Mouse (Mus musculus) hindbrain, embryonic 14.5 days (tissue): Measurements from ENCODE around the gene Bdp1. TPM values are rescaled to one million over a fixed set of nuclear protein-coding genes. Genes with fewer than 3 reads are reported as not detected.

Source experiments
- ATAC-seq: fragments of 200-750 bp; cut with Nextera tagmentation; 2 replicates; pipeline ENCODE4 v1.8.0; 2017; ENCODE audit warnings: moderate number of reproducible peaks, mild to moderate bottlenecking, moderate TSS enrichment, moderate library complexity; ENCODE audit not compliant: low FRiP score
- DNase-seq: peaks from one replicate; pipeline ENCODE4 v3.0.0-alpha.2; 2015; ENCODE audit warnings: low spot score
- H3K27ac ChIP-seq: fragments of 300-500 bp; sonication (generic); 2 replicates; pipeline ENCODE4 v1.5.1; 2014; ENCODE audit warnings: mild to moderate bottlenecking, moderate library complexity
- H3K27me3 ChIP-seq: fragments of 300-500 bp; sonication (generic); 2 replicates; pipeline ENCODE4 v1.6.1; 2014; ENCODE audit warnings: mild to moderate bottlenecking, low read length, mixed read lengths; ENCODE audit not compliant: control insufficient read depth, insufficient read depth
- H3K36me3 ChIP-seq: fragments of 300-500 bp; sonication (generic); replicated peaks from 2 replicates; pipeline ENCODE4 v1.6.1; 2014; ENCODE audit not compliant: control insufficient read depth, insufficient read depth
- H3K4me1 ChIP-seq: fragments of 300-500 bp; sonication (generic); replicated peaks from 2 replicates; pipeline ENCODE4 v1.6.1; 2014; ENCODE audit warnings: antibody characterized with exemption, low read length, mixed read lengths; ENCODE audit not compliant: control insufficient read depth, insufficient read depth
- H3K4me2 ChIP-seq: fragments of 300-500 bp; sonication (generic); replicated peaks from 2 replicates; pipeline ENCODE4 v1.6.1; 2014; ENCODE audit warnings: mild to moderate bottlenecking, moderate library complexity
- H3K4me3 ChIP-seq: fragments of 300-500 bp; sonication (generic); replicated peaks from 2 replicates; pipeline ENCODE4 v1.5.1; 2014; ENCODE audit warnings: mild to moderate bottlenecking, low read length
- H3K9ac ChIP-seq: fragments of 300-500 bp; sonication (generic); 2 replicates; pipeline ENCODE4 v1.6.1; 2014
- H3K9me3 ChIP-seq: fragments of 300-500 bp; sonication (generic); 2 replicates; pipeline ENCODE4 v1.6.1; 2016; ENCODE audit warnings: low read length; ENCODE audit not compliant: control insufficient read depth
- WGBS: fragments of 180-500 bp; shearing (Covaris S2); extraction: QIAGEN DNeasy Blood & Tissue Kit; methylation state at CpG from one replicate; pipeline ENCODE4 v1.1.7; 2014; 5-methylcytosine and 5-hydroxymethylcytosine counted together
- polyA plus RNA-seq: library from polyadenylated mRNA; unstranded; fragments of >200 nt; fragmentation: Nextera tagmentation; extraction: Ambion mirVana; gene quantifications from 2 replicates; pipeline ENCODE4 v1.2.1, GENCODE M21; 2014

The Bdp1 gene
- 18.8 and 22.2 TPM in 2 replicates for polyA plus RNA-seq

- H3K36me3 ChIP-seq: peaks cover under 1% of the 10 kb centered on the region
- H3K4me3 ChIP-seq: peak within 1 kb of the TSS; percentile 66
- H3K4me1 ChIP-seq: peaks cover 21% of the 10 kb centered on the region
- ATAC-seq (peak; percentile 80), DNase-seq (peak; percentile 99)
- no peaks in the 10 kb centered on the region for H3K9me3 ChIP-seq
- peak within 1 kb of the TSS; percentile 69 for H3K4me2 ChIP-seq
- under 1% methylated on average over 44 of the region's 44 CpGs for WGBS
- H3K27me3 ChIP-seq: no peaks in the 10 kb centered on the region
- peak within 1 kb of the TSS; percentile 78 for H3K9ac ChIP-seq
- H3K27ac ChIP-seq: peak within 1 kb of the TSS; percentile 74
Measured at GRCm38 (mm10) chr13:100103748-100104254, at the start of gene Bdp1. TSS of gene Bdp1 (minus strand) at chr13:100104070.

GRCm38 (mm10) chr13:100152659-100153058 lies 48.8 kb upstream of the Bdp1 start:
- Histone ChIP-seq H3K27ac (no peak overlapping the region), H3K4me3 (no peak overlapping the region), H3K4me2 (no peak overlapping the region), H3K36me3 (no peaks in the 10 kb centered on the region), H3K27me3 (no peaks in the 10 kb centered on the region), H3K9ac (no peak overlapping the region), H3K4me1 (no peaks in the 10 kb centered on the region), H3K9me3 (no peaks in the 10 kb centered on the region)
- no peak for ATAC-seq
- WGBS: 56% methylated on average over 1 of the region's 1 CpGs
- DNase-seq: no peak

- no peak for ATAC-seq
- DNase-seq: no peak
- Histone ChIP-seq H3K27ac (no peak overlapping the region), H3K9me3 (no peaks in the 10 kb centered on the region), H3K9ac (no peak overlapping the region), H3K4me3 (no peak overlapping the region), H3K4me1 (no peaks in the 10 kb centered on the region), H3K4me2 (no peak overlapping the region), H3K27me3 (no peaks in the 10 kb centered on the region), H3K36me3 (peaks cover 25% of the 10 kb centered on the region)
- WGBS: 87% methylated on average over 8 of the region's 8 CpGs
Measured at GRCm38 (mm10) chr13:100141646-100142314, 37.9 kb upstream of the Bdp1 start.

GRCm38 (mm10) chr13:100125258-100125643 lies 21.4 kb upstream of the Bdp1 start:
- 0 out of 2 replicates have a peak, but pooled peaks have one; percentile 1 for ATAC-seq
- Histone ChIP-seq H3K36me3 (peaks cover 35% of the 10 kb centered on the region), H3K4me3 (peak overlapping the region; percentile 94), H3K4me1 (peaks cover 16% of the 10 kb centered on the region), H3K27ac (no peak overlapping the region), H3K9me3 (no peaks in the 10 kb centered on the region), H3K9ac (peak overlapping the region; percentile 92), H3K27me3 (no peaks in the 10 kb centered on the region), H3K4me2 (peak overlapping the region; percentile 97)
- WGBS: 3% methylated on average over 10 of the region's 10 CpGs
- no peak for DNase-seq

- ATAC-seq: peak; percentile 98
- Histone ChIP-seq H3K4me3 (peak within 1 kb of the TSS; percentile 94), H3K27ac (peak within 1 kb of the TSS; percentile 63), H3K9me3 (no peaks in the 10 kb centered on the region), H3K36me3 (peaks cover 29% of the 10 kb centered on the region), H3K4me1 (peaks cover 16% of the 10 kb centered on the region), H3K9ac (peak within 1 kb of the TSS; percentile 92), H3K4me2 (peak within 1 kb of the TSS; percentile 97), H3K27me3 (no peaks in the 10 kb centered on the region)
- DNase-seq: peak; percentile 94
- 4% methylated on average over 42 of the region's 42 CpGs for WGBS
Measured at GRCm38 (mm10) chr13:100124423-100125257, 20.8 kb upstream of the Bdp1 start, which contains the start of gene Smn1. TSS of gene Smn1 (plus strand) at chr13:100124852.

GRCm38 (mm10) chr13:100123970-100124369 lies 20.1 kb upstream of the Bdp1 start:
- Histone ChIP-seq H3K27ac (no peak overlapping the region; the same call in 1 of the 2 replicates), H3K4me2 (peak overlapping the region; percentile 97), H3K4me3 (peak overlapping the region; percentile 94), H3K9me3 (no peaks in the 10 kb centered on the region), H3K9ac (peak overlapping the region; percentile 92), H3K27me3 (no peaks in the 10 kb centered on the region), H3K4me1 (peaks cover 16% of the 10 kb centered on the region), H3K36me3 (peaks cover 23% of the 10 kb centered on the region)
- 86% methylated on average over 3 of the region's 3 CpGs for WGBS
- ATAC-seq (peak; percentile 35; the same call in 1 of the 2 replicates), DNase-seq (no peak)

- Histone ChIP-seq H3K36me3 (peaks cover 39% of the 10 kb centered on the region), H3K4me1 (peaks cover 11% of the 10 kb centered on the region), H3K4me3 (no peak overlapping the region), H3K27me3 (no peaks in the 10 kb centered on the region), H3K27ac (no peak overlapping the region), H3K9ac (no peak overlapping the region), H3K4me2 (no peak overlapping the region), H3K9me3 (no peaks in the 10 kb centered on the region)
- peak; percentile 66 for DNase-seq
- WGBS: 41% methylated on average over 5 of the region's 5 CpGs
- ATAC-seq: no peak
Measured at GRCm38 (mm10) chr13:100112218-100112972, 8.5 kb upstream of the Bdp1 start.

- Histone ChIP-seq H3K27me3 (no peaks in the 10 kb centered on the region), H3K4me2 (peak within 1 kb of the TSS; percentile 85), H3K4me1 (peaks cover 14% of the 10 kb centered on the region), H3K4me3 (peak within 1 kb of the TSS; percentile 86), H3K9ac (peak within 1 kb of the TSS; percentile 91), H3K9me3 (no peaks in the 10 kb centered on the region), H3K27ac (peak within 1 kb of the TSS; percentile 89), H3K36me3 (peaks cover 12% of the 10 kb centered on the region)
- DNase-seq (peak; percentile 86), ATAC-seq (peak; percentile 84)
- under 1% methylated on average over 76 of the region's 76 CpGs for WGBS
Measured at GRCm38 (mm10) chr13:100107652-100108472, 4.0 kb upstream of the Bdp1 start, which contains the start of gene Serf1. TSS of gene Serf1 (plus strand) at chr13:100108012.
